8 mouse cellular contexts compared by ENCODE assay signal in the genomic region with DNA sequence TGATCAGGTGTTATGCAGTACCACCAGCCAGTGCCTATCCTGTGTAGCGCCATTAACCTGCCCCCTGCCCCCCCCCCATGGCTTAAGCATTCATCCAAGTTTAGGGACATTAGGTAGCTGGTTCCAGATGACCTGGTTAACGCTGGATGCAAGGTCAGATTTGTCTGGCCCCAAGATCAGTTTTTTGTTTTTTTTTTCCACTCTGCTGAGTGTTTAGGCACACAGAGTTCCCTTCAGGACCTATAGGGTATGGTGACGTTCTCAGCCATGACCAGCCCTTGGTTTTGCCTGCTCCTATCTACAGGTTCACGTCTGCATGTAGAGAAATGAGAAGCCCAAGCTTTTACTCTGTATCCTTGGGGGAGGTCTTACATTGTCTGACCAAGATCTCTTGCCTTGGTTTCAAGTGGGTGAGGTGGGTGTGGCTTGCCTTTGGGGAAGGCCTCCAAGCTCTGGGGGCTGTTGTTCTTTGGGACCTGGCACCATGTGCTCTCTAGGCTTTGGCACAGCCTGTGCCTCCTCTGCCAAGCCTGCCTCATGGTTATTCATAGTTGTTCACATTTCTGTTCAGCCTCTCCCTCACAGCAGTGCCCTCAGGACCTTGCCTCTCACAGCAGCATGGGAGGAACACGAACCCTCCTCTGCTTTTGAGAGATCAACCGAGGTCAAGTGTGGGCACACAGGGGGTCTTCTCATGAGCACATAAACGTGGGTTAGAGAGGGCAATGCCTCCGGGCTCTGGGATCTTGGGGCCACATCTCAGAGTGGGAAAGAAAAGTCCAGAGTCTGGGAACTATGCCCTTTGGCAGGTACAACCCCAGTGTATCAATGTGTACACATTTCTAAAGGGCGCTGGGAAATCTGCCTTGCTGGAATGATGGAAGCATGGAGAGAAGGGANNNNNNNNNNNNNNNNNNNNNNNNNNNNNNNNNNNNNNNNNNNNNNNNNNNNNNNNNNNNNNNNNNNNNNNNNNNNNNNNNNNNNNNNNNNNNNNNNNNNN.
DNase-seq lines count a peak whose midpoint lies in the region; ATAC-seq and TF ChIP-seq lines count a peak whose summit lies in the region.

No protein-coding gene starts in this region.

- H3K4me1 ChIP-seq in hindbrain, embryonic 10.5 days (replicated peaks), result peaks cover 38% of the 10 kb centered on the region
- H3K4me1 ChIP-seq in stomach, postnatal 0 days (replicated peaks; ENCODE audit: control insufficient read depth, insufficient read depth), result no peaks in the 10 kb centered on the region

- peak overlapping the region; percentile 76; the same call in 1 of the 2 replicates for H3K27ac ChIP-seq in hindbrain, embryonic 10.5 days
- no peak overlapping the region for H3K27ac ChIP-seq in stomach, postnatal 0 days (replicated peaks)

- H3K9ac ChIP-seq in stomach, postnatal 0 days (ENCODE audit: low read length), result no peak overlapping the region

- ATAC-seq in stomach, postnatal 0 days (ENCODE audit: low FRiP score, low TSS enrichment), result no peak
- no peak for ATAC-seq in megakaryocyte-erythroid progenitor cell, adult 5-6 weeks (replicated peaks; ENCODE audit: low FRiP score, low TSS enrichment, poor library complexity, severe bottlenecking)

- peak; percentile 17 for DNase-seq in testis, postnatal 14 days (ENCODE audit: low spot score)
- no peak for DNase-seq in testis, postnatal 10 days (ENCODE audit: low spot score)
- no peak for DNase-seq in hindbrain, embryonic 10.5 days (ENCODE audit: low spot score)
- peak; percentile 34 to 47 for DNase-seq in left cerebral cortex, adult 18-20 months (ENCODE audit: low spot score in 2 of 2)
- DNase-seq in telencephalon, adult 2 months (ENCODE audit: low read depth, low spot score), result peak; percentile 27
- DNase-seq in urinary bladder, postnatal 4 days (ENCODE audit: low spot score in 2 of 2), result no peak
- no peak for DNase-seq in stomach, postnatal 0 days (ENCODE audit: low spot score)

- no peak for TF ChIP-seq CTCF in stomach, postnatal 0 days (IDR thresholded peaks at IDR 0.05; ENCODE audit: low read depth)

- no peaks in the 10 kb centered on the region; the same call in 1 of the 2 replicates for H3K9me3 ChIP-seq in hindbrain, embryonic 10.5 days
- no peaks in the 10 kb centered on the region for H3K9me3 ChIP-seq in stomach, postnatal 0 days (ENCODE audit: control insufficient read depth, low read length)

- H3K36me3 ChIP-seq in hindbrain, embryonic 10.5 days, result no peaks in the 10 kb centered on the region
- no peaks in the 10 kb centered on the region for H3K36me3 ChIP-seq in stomach, postnatal 0 days (ENCODE audit: control insufficient read depth, insufficient read depth, low read length)

- TF ChIP-seq EP300 in stomach, postnatal 0 days (optimal IDR thresholded peaks at IDR 0.05), result no peak

- H3K27me3 ChIP-seq in hindbrain, embryonic 10.5 days (ENCODE audit: insufficient read depth, poor library complexity, severe bottlenecking), result no peaks in the 10 kb centered on the region
- no peaks in the 10 kb centered on the region for H3K27me3 ChIP-seq in stomach, postnatal 0 days (ENCODE audit: control insufficient read depth, insufficient read depth, low read length)

- no peak overlapping the region for H3K4me3 ChIP-seq in hindbrain, embryonic 10.5 days
- no peak overlapping the region for H3K4me3 ChIP-seq in stomach, postnatal 0 days (ENCODE audit: low read depth, low read length)

- H3K4me2 ChIP-seq in stomach, postnatal 0 days (replicated peaks; ENCODE audit: low read depth), result no peak overlapping the region

- 64% methylated on average over 9 of the region's 9 CpGs for WGBS in hindbrain, embryonic 10.5 days
- WGBS in stomach, postnatal 0 days, result 70% methylated on average over 9 of the region's 9 CpGs

Comparison
In these comparisons a context has a peak if more than half of its experiments do, and no peak if none do; other contexts are left out.
1. DNase-seq: peak in testis, postnatal 14 days (single experiment), left cerebral cortex, adult 18-20 months (2 of 2) and telencephalon, adult 2 months (single experiment); none in testis, postnatal 10 days (single experiment), hindbrain, embryonic 10.5 days (single experiment), urinary bladder, postnatal 4 days (0 of 2) and stomach, postnatal 0 days (single experiment).